Comparison of ENCODE assay signal across 25 mouse cellular contexts in genomic region chr3:10952583-10952982, GRCm38 (mm10).
DNase-seq lines count a peak whose midpoint lies in the region; ATAC-seq and TF ChIP-seq lines count a peak whose summit lies in the region.
"Had no signal": no experiment of that assay in that cellular context is flagged by ENCODE, and none has a peak within 500 bp of the region (broad histone marks: within the 10 kb centered on the region; RNA-seq: fewer than 3 reads in every experiment).

No protein-coding gene starts in this region.

- H3K9me3 ChIP-seq in kidney, embryonic 14.5 days (ENCODE audit: control insufficient read depth, low read length): no peaks in the 10 kb centered on the region
- no peaks in the 10 kb centered on the region for H3K9me3 ChIP-seq in lung, embryonic 14.5 days (ENCODE audit: low read depth, low read length)
- H3K9me3 ChIP-seq in lung, embryonic 16.5 days (ENCODE audit: control insufficient read depth, low read length): no peaks in the 10 kb centered on the region
- H3K9me3 ChIP-seq: embryonic facial prominence, embryonic 10.5 days; embryonic facial prominence, embryonic 12.5 days; forebrain, embryonic 13.5 days; G1E had no signal

- no peak overlapping the region for H3K27ac ChIP-seq in kidney, embryonic 14.5 days (ENCODE audit: low read depth, low read length)
- no peak overlapping the region for H3K27ac ChIP-seq in lung, embryonic 14.5 days (ENCODE audit: low read depth)
- H3K27ac ChIP-seq in lung, embryonic 16.5 days (ENCODE audit: low read length): no peak overlapping the region
- H3K27ac ChIP-seq: embryonic facial prominence, embryonic 10.5 days; embryonic facial prominence, embryonic 12.5 days; forebrain, embryonic 13.5 days had no signal

- no peaks in the 10 kb centered on the region for H3K36me3 ChIP-seq in kidney, embryonic 14.5 days (ENCODE audit: control insufficient read depth, insufficient read depth, low read length)
- H3K36me3 ChIP-seq in lung, embryonic 14.5 days (ENCODE audit: insufficient read depth): no peaks in the 10 kb centered on the region
- H3K36me3 ChIP-seq in lung, embryonic 16.5 days (ENCODE audit: control insufficient read depth, insufficient read depth, low read length): no peaks in the 10 kb centered on the region
- H3K36me3 ChIP-seq: embryonic facial prominence, embryonic 10.5 days; embryonic facial prominence, embryonic 12.5 days; G1E had no signal

- no peak overlapping the region for H3K4me2 ChIP-seq in kidney, embryonic 14.5 days (replicated peaks; ENCODE audit: low read depth, low read length)
- no peak overlapping the region for H3K4me2 ChIP-seq in lung, embryonic 14.5 days
- H3K4me2 ChIP-seq in lung, embryonic 16.5 days (ENCODE audit: low read depth, low read length): no peak overlapping the region
- H3K4me2 ChIP-seq: embryonic facial prominence, embryonic 12.5 days; forebrain, embryonic 13.5 days had no signal

- no peaks in the 10 kb centered on the region for H3K4me1 ChIP-seq in kidney, embryonic 14.5 days (ENCODE audit: control insufficient read depth, insufficient read depth, low read length)
- H3K4me1 ChIP-seq in lung, embryonic 14.5 days (ENCODE audit: insufficient read depth): no peaks in the 10 kb centered on the region
- no peaks in the 10 kb centered on the region for H3K4me1 ChIP-seq in lung, embryonic 16.5 days (replicated peaks; ENCODE audit: control insufficient read depth, insufficient read depth, low read length)
- H3K4me1 ChIP-seq: embryonic facial prominence, embryonic 10.5 days; embryonic facial prominence, embryonic 12.5 days; forebrain, embryonic 13.5 days had no signal

- TF ChIP-seq CTCF in lung, embryonic 14.5 days (IDR thresholded peaks at IDR 0.05; ENCODE audit: low read depth): no peak

- H3K9ac ChIP-seq in kidney, embryonic 14.5 days (ENCODE audit: low read depth, low read length): no peak overlapping the region
- H3K9ac ChIP-seq in lung, embryonic 14.5 days: no peak overlapping the region
- no peak overlapping the region for H3K9ac ChIP-seq in lung, embryonic 16.5 days (ENCODE audit: low read length)
- H3K9ac ChIP-seq: embryonic facial prominence, embryonic 12.5 days; forebrain, embryonic 13.5 days had no signal

- 0 out of 2 replicates have a peak, but pooled peaks have one; percentile 66 for ATAC-seq in kidney, embryonic 14.5 days (ENCODE audit: low FRiP score, low TSS enrichment)
- peak; percentile 96 for ATAC-seq in lung, embryonic 14.5 days (ENCODE audit: insufficient read depth)
- peak; percentile 71 for ATAC-seq in lung, embryonic 16.5 days (ENCODE audit: low read depth)
- ATAC-seq: activated CD4-positive, CD25-positive, alpha-beta regulatory T cell, adult 4 months; CD4-positive, CD25-positive, alpha-beta regulatory T cell, adult 4 months; forebrain, embryonic 13.5 days; Patski had no signal

- H3K4me3 ChIP-seq in kidney, embryonic 14.5 days (ENCODE audit: low read length): no peak overlapping the region
- H3K4me3 ChIP-seq in lung, embryonic 14.5 days (ENCODE audit: low read depth, low read length): no peak overlapping the region
- no peak overlapping the region for H3K4me3 ChIP-seq in lung, embryonic 16.5 days (ENCODE audit: low read length)
- H3K4me3 ChIP-seq: embryonic facial prominence, embryonic 10.5 days; embryonic facial prominence, embryonic 12.5 days; forebrain, embryonic 13.5 days had no signal

- no peak for DNase-seq in kidney, adult 8-10 months
- DNase-seq in lung, embryonic 14.5 days: peak; percentile 73
- no peak for DNase-seq in lung, postnatal 4 days
- no peak for DNase-seq in lung, postnatal 25 days (ENCODE audit: low spot score)
- peak; percentile 11 for DNase-seq in lung, postnatal 10 days
- DNase-seq in lung, postnatal 14 days: no peak
- DNase-seq: adrenal gland, adult 8-10 months; adrenal gland, postnatal 14 days; adrenal gland, postnatal 36 days; B cell, adult 2 months; cerebellum, adult 11-12 months; cerebellum, adult 2 months; cerebellum, adult 9-10 months; cerebellum, postnatal 10 days; cerebellum, postnatal 25 days had no signal

- 31% methylated on average over 1 of the region's 1 CpGs for WGBS in kidney, embryonic 14.5 days
- 45% methylated on average over 1 of the region's 1 CpGs for WGBS in lung, embryonic 14.5 days
- 50% methylated on average over 1 of the region's 1 CpGs for WGBS in lung, embryonic 16.5 days

- no peaks in the 10 kb centered on the region for H3K27me3 ChIP-seq in kidney, embryonic 14.5 days (ENCODE audit: control insufficient read depth, insufficient read depth, low read length)
- H3K27me3 ChIP-seq in lung, embryonic 14.5 days (ENCODE audit: insufficient read depth, low read length): no peaks in the 10 kb centered on the region
- H3K27me3 ChIP-seq in lung, embryonic 16.5 days (ENCODE audit: control insufficient read depth, insufficient read depth, low read depth, low read length): no peaks in the 10 kb centered on the region
- H3K27me3 ChIP-seq: CH12.LX; embryonic facial prominence, embryonic 12.5 days; forebrain, embryonic 13.5 days; Patski had no signal

Comparison
In these comparisons a context has a peak if more than half of its experiments do, and no peak if none do; other contexts are left out.
1. DNase-seq: peak in lung, embryonic 14.5 days (single experiment) and lung, postnatal 10 days (single experiment); none in kidney, adult 8-10 months (0 of 2), lung, postnatal 4 days (0 of 2), lung, postnatal 25 days (single experiment) and lung, postnatal 14 days (single experiment).
2. Peak in every context shown above with its lines, with median percentiles within 50 percentile points of each other: ATAC-seq.